Comparison of ENCODE assay signal across 13 mouse cellular contexts in genomic region chr10:94265656-94266542, GRCm38 (mm10). TPM values are rescaled to one million over a fixed set of nuclear protein-coding genes. Genes with fewer than 3 reads are reported as not detected.
DNase-seq lines count a peak whose midpoint lies in the region; ATAC-seq lines count a peak whose summit lies in the region.
"Had no signal": no experiment of that assay in that cellular context is flagged by ENCODE, and none has a peak within 500 bp of the region (broad histone marks: within the 10 kb centered on the region; RNA-seq: fewer than 3 reads in every experiment).

No protein-coding gene starts in this region.

- no peaks in the 10 kb centered on the region for H3K36me3 ChIP-seq in forebrain, embryonic 15.5 days
- no peaks in the 10 kb centered on the region for H3K36me3 ChIP-seq in forebrain, embryonic 10.5 days (replicated peaks)
- H3K36me3 ChIP-seq in hindbrain, embryonic 10.5 days: no peaks in the 10 kb centered on the region
- H3K36me3 ChIP-seq in neural tube, embryonic 13.5 days: no peaks in the 10 kb centered on the region

- no peaks in the 10 kb centered on the region for H3K9me3 ChIP-seq in forebrain, embryonic 15.5 days
- 0 out of 2 replicates have a peak, but pooled peaks cover 3% of the 10 kb centered on the region for H3K9me3 ChIP-seq in forebrain, embryonic 10.5 days
- no peaks in the 10 kb centered on the region for H3K9me3 ChIP-seq in hindbrain, embryonic 10.5 days
- H3K9me3 ChIP-seq in neural tube, embryonic 13.5 days: 0 out of 2 replicates have a peak, but pooled peaks cover 7% of the 10 kb centered on the region

- ATAC-seq in forebrain, embryonic 15.5 days (replicated peaks): no peak
- peak; percentile 8; the same call in 1 of the 2 replicates for ATAC-seq in neural tube, embryonic 13.5 days (ENCODE audit: low read depth)

- 66% methylated on average over 17 of the region's 17 CpGs for whole genome bisulfite sequencing in forebrain, embryonic 15.5 days
- WGBS in forebrain, embryonic 10.5 days: 83% methylated on average over 17 of the region's 17 CpGs
- 72% methylated on average over 17 of the region's 17 CpGs for WGBS in hindbrain, embryonic 10.5 days
- WGBS in neural tube, embryonic 13.5 days: 61% methylated on average over 17 of the region's 17 CpGs

- H3K4me1 ChIP-seq in forebrain, embryonic 15.5 days: no peaks in the 10 kb centered on the region
- H3K4me1 ChIP-seq in forebrain, embryonic 10.5 days: peaks cover 2% of the 10 kb centered on the region
- peaks cover 10% of the 10 kb centered on the region for H3K4me1 ChIP-seq in hindbrain, embryonic 10.5 days (replicated peaks)
- H3K4me1 ChIP-seq in neural tube, embryonic 13.5 days (replicated peaks): 0 out of 2 replicates have a peak, but pooled peaks cover 9% of the 10 kb centered on the region

- no peaks in the 10 kb centered on the region for H3K27me3 ChIP-seq in forebrain, embryonic 15.5 days
- H3K27me3 ChIP-seq in forebrain, embryonic 10.5 days (ENCODE audit: poor library complexity, severe bottlenecking): no peaks in the 10 kb centered on the region
- H3K27me3 ChIP-seq in hindbrain, embryonic 10.5 days (ENCODE audit: insufficient read depth, poor library complexity, severe bottlenecking): no peaks in the 10 kb centered on the region
- no peaks in the 10 kb centered on the region for H3K27me3 ChIP-seq in neural tube, embryonic 13.5 days

- no peak for DNase-seq in forebrain, embryonic 10.5 days (ENCODE audit: extremely low spot score, low spot score)
- DNase-seq in right cerebral cortex, postnatal 10 days (ENCODE audit: low spot score in 2 of 2): peak; percentile 80
- no peak for DNase-seq in right cerebral cortex, postnatal 36 days (ENCODE audit: low spot score in 2 of 2)
- DNase-seq in hindbrain, embryonic 10.5 days (ENCODE audit: low spot score): no peak
- no peak for DNase-seq in urinary bladder, postnatal 10 days (ENCODE audit: low spot score)
- no peak for DNase-seq in urinary bladder, postnatal 4 days (ENCODE audit: low spot score in 2 of 2)
- DNase-seq: adrenal gland, postnatal 10 days had no signal

- H3K27ac ChIP-seq in forebrain, embryonic 15.5 days (replicated peaks): peak overlapping the region; percentile 33; the same call in 1 of the 2 replicates
- H3K27ac ChIP-seq in forebrain, embryonic 10.5 days: no peak overlapping the region
- H3K27ac ChIP-seq in hindbrain, embryonic 10.5 days: peak overlapping the region; percentile 53
- 0 out of 2 replicates have a peak overlapping the region, but pooled peaks have one; percentile 4 for H3K27ac ChIP-seq in neural tube, embryonic 13.5 days (replicated peaks)

- H3K9ac ChIP-seq in forebrain, embryonic 15.5 days (replicated peaks): no peak overlapping the region
- H3K9ac ChIP-seq in neural tube, embryonic 13.5 days: no peak overlapping the region

- H3K4me3 ChIP-seq in forebrain, embryonic 15.5 days: no peak overlapping the region
- no peak overlapping the region for H3K4me3 ChIP-seq in forebrain, embryonic 10.5 days
- H3K4me3 ChIP-seq in hindbrain, embryonic 10.5 days: no peak overlapping the region
- H3K4me3 ChIP-seq in neural tube, embryonic 13.5 days: no peak overlapping the region

- no peak overlapping the region for H3K4me2 ChIP-seq in forebrain, embryonic 15.5 days (replicated peaks)
- H3K4me2 ChIP-seq in neural tube, embryonic 13.5 days: no peak overlapping the region
- H3K4me2 ChIP-seq: heart, embryonic 11.5 days had no signal

RNA-seq across cellular contexts. Expression of gene Gm4792, which starts 32.6 kb away (rescaled TPM):
- polyA plus RNA-seq in forebrain, embryonic 15.5 days (2015; fragmentation: Nextera tagmentation; extraction: Ambion mirVana): 0.23 TPM in 1 of 2 replicates, not detected in the other
- 0.19 TPM in 1 of 2 replicates, not detected in the other for polyA plus RNA-seq in forebrain, embryonic 10.5 days (2016; fragmentation: Nextera tagmentation; extraction: Ambion mirVana)
- 0.42 TPM in 1 of 2 replicates, not detected in the other for polyA plus RNA-seq in hindbrain, embryonic 10.5 days (2016; fragmentation: Nextera tagmentation; extraction: Ambion mirVana)
- not detected in 2 replicates for polyA plus RNA-seq in neural tube, embryonic 13.5 days (2015; fragmentation: Nextera tagmentation; extraction: Ambion mirVana)
- polyA plus RNA-seq: heart, embryonic 11.5 days; intestine, embryonic 14.5 days; large intestine, adult 2 months; liver, adult 2 months had no signal

RNA-seq across cellular contexts. Expression of gene Tmcc3, which starts 45.9 kb away (rescaled TPM):
- polyA plus RNA-seq in forebrain, embryonic 15.5 days (2015; fragmentation: Nextera tagmentation; extraction: Ambion mirVana): 6.2 and 7.5 TPM in 2 replicates
- polyA plus RNA-seq in forebrain, embryonic 10.5 days (2016; fragmentation: Nextera tagmentation; extraction: Ambion mirVana): 2.0 and 2.3 TPM in 2 replicates
- 3.2 and 3.4 TPM in 2 replicates for polyA plus RNA-seq in hindbrain, embryonic 10.5 days (2016; fragmentation: Nextera tagmentation; extraction: Ambion mirVana)
- 12.0 and 12.9 TPM in 2 replicates for polyA plus RNA-seq in neural tube, embryonic 13.5 days (2015; fragmentation: Nextera tagmentation; extraction: Ambion mirVana)

Comparison
In these comparisons a context has a peak if more than half of its experiments do, and no peak if none do; other contexts are left out.
1. DNase-seq: peak in right cerebral cortex, postnatal 10 days (2 of 2); none in forebrain, embryonic 10.5 days (single experiment), right cerebral cortex, postnatal 36 days (0 of 2), hindbrain, embryonic 10.5 days (single experiment), urinary bladder, postnatal 10 days (single experiment) and urinary bladder, postnatal 4 days (0 of 2).